In genomic region chr7:74483294-74484023, GRCm38 (mm10) we compare ENCODE assay signal across 21 mouse cellular contexts.
"Had no signal": no experiment of that assay in that cellular context is flagged by ENCODE, and none has a peak within 500 bp of the region (broad histone marks: within the 10 kb centered on the region; RNA-seq: fewer than 3 reads in every experiment).

No protein-coding gene starts in this region.

- H3K9ac ChIP-seq: intestine, embryonic 15.5 days; limb, embryonic 13.5 days; liver, embryonic 12.5 days; liver, embryonic 15.5 days; midbrain, embryonic 12.5 days; midbrain, embryonic 15.5 days; neural tube, embryonic 12.5 days; neural tube, embryonic 15.5 days had no signal

- H3K27me3 ChIP-seq: intestine, embryonic 15.5 days; limb, embryonic 13.5 days; liver, embryonic 12.5 days; liver, embryonic 15.5 days; midbrain, embryonic 12.5 days; midbrain, embryonic 15.5 days; neural tube, embryonic 12.5 days; neural tube, embryonic 15.5 days had no signal

- H3K4me1 ChIP-seq: intestine, embryonic 15.5 days; liver, embryonic 12.5 days; liver, embryonic 15.5 days; midbrain, embryonic 15.5 days had no signal

- DNase-seq: kidney, adult 11 months; kidney, postnatal 14 days; layer of hippocampus, postnatal 36 days; liver; right cerebral cortex, adult 18-20 months; right cerebral cortex, postnatal 14 days; right cerebral cortex, postnatal 4 days; thymus, adult 2 months; thymus, postnatal 14 days; thymus, postnatal 4 days had no signal

- H3K4me3 ChIP-seq: intestine, embryonic 15.5 days; left cerebral cortex, adult 2 months; limb, embryonic 13.5 days; liver, embryonic 12.5 days; liver, embryonic 15.5 days; midbrain, embryonic 12.5 days; midbrain, embryonic 15.5 days; neural tube, embryonic 12.5 days; neural tube, embryonic 15.5 days had no signal

- H3K36me3 ChIP-seq: intestine, embryonic 15.5 days; limb, embryonic 13.5 days; liver, embryonic 12.5 days; liver, embryonic 15.5 days; midbrain, embryonic 12.5 days; midbrain, embryonic 15.5 days; neural tube, embryonic 12.5 days; neural tube, embryonic 15.5 days had no signal

- ATAC-seq: intestine, embryonic 15.5 days; liver, embryonic 12.5 days; midbrain, embryonic 15.5 days had no signal

- H3K4me2 ChIP-seq: intestine, embryonic 15.5 days; limb, embryonic 13.5 days; liver, embryonic 12.5 days; liver, embryonic 15.5 days; midbrain, embryonic 12.5 days; midbrain, embryonic 15.5 days; neural tube, embryonic 12.5 days; neural tube, embryonic 15.5 days had no signal

- H3K9me3 ChIP-seq: intestine, embryonic 15.5 days; limb, embryonic 13.5 days; liver, embryonic 12.5 days; liver, embryonic 15.5 days; midbrain, embryonic 12.5 days; midbrain, embryonic 15.5 days; neural tube, embryonic 12.5 days; neural tube, embryonic 15.5 days had no signal

- H3K27ac ChIP-seq: intestine, embryonic 15.5 days; left cerebral cortex, adult 2 months; limb, embryonic 13.5 days; liver, embryonic 12.5 days; liver, embryonic 15.5 days; macrophage; midbrain, embryonic 12.5 days; midbrain, embryonic 15.5 days; neural tube, embryonic 12.5 days; neural tube, embryonic 15.5 days; stomach, postnatal 0 days had no signal
